Mouse (Mus musculus) central nervous system, embryonic 11.5 days (tissue): ENCODE results near the gene Med9. TPM values are rescaled to one million over a fixed set of nuclear protein-coding genes. Genes with fewer than 3 reads are reported as not detected.

Experiments
- polyA plus RNA-seq: library from polyadenylated mRNA; depleted of rRNA; stranded (reverse); fragments of >200 nt; gene quantifications from 2 replicates; pipeline ENCODE4 v1.2.3, GENCODE M21; 2012; rRNA removed

The Med9 gene
- polyA plus RNA-seq, result 16.8 and 21.6 TPM in 2 replicates

DNA sequence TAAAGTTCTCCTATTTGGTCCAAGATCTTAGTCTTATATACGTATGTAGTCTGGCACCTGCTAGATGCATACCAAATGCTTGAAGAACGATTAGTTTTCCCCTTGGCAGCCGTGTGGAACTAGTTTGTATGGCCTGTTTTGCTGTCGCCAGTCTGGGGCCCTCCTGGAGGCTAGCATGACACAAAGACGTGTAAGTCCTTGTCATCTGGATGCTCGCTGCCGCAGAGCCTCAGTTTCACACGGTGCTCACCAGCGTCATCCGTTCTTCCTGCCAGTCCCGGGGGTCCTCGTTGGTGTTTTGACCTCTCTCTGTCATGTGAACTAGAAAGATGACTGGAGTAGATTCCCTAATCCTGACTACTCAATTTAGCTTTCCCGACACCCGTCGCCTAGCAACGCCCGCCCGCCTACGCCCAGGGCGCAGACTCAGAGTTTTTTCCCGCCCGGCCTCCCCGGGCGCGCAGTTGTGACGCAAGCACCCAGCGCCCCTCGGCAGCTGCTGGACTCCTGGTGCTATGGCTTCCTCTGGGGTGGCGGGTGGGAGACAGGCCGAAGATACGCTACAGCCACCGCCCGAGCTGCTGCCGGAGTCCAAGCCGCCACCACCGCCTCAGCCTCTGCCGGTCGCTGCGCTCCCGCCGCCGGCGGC is at the start of gene Med9:
TSS of gene Med9 (plus strand) at position 455 of the 649 bp plus-strand sequence.

DNA sequence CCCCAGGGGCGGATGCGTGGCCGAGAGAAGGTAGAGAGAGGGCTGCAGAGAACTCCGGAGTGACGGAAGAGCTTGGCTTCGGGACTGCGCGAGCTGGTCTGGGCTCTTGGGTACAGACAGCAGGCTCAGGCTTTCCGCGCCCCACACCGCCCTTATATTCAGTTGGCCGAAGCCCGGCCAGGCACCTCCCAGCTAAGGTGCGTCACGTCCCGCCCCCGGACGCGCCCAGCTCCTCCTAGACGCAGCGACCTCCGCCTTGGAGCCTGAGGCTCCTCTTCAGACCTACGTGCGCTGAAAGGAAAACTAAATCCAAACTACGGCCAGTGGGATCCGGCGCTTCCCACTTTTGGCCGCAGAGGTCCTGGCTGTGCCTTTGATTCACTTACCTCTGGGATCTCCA is 16.8 kb downstream of the Med9 start, which contains the start of gene Rasd1:
TSS of gene Rasd1 (minus strand) at position 127 of the 400 bp plus-strand sequence.

Other genes with a start within 250 kb of the Med9 start
- 1.8 and 2.3 TPM in 2 replicates for gene Pld6, start 160.6 kb upstream of the Med9 start, polyA plus RNA-seq
- gene Flcn, start 138.2 kb upstream of the Med9 start, polyA plus RNA-seq, result 26.2 and 32.9 TPM in 2 replicates
- 25.7 and 31.2 TPM in 2 replicates for gene Nt5m, start 108.8 kb upstream of the Med9 start, polyA plus RNA-seq
- 86.5 and 123 TPM in 2 replicates for gene Cops3, start 108.4 kb upstream of the Med9 start, polyA plus RNA-seq
- 0.67 and 1.1 TPM in 2 replicates for gene Rasd1, start 16.7 kb downstream of the Med9 start, polyA plus RNA-seq
- 4.6 and 5.9 TPM in 2 replicates for gene Pemt, start 98.3 kb downstream of the Med9 start, polyA plus RNA-seq
- gene Rai1, start 156.8 kb downstream of the Med9 start, polyA plus RNA-seq, result 59.4 and 60.9 TPM in 2 replicates